Mouse (Mus musculus) ES-Bruce4 (cell line): ENCODE results near the gene Clca1. TPM values are rescaled to one million over a fixed set of nuclear protein-coding genes. Genes with fewer than 3 reads are reported as not detected.

Experiments
- H3K27ac ChIP-seq: 2 replicates; pipeline ENCODE4 v1.5.1; 2012; ENCODE audit warnings: low read length, inconsistent platforms; ENCODE audit not compliant: insufficient read depth
- H3K27me3 ChIP-seq: 2 replicates; pipeline ENCODE4 v1.6.1; 2012; ENCODE audit warnings: mild to moderate bottlenecking, low read length, inconsistent platforms; ENCODE audit not compliant: control insufficient read depth, poor library complexity, insufficient read depth, severe bottlenecking
- H3K36me3 ChIP-seq: 2 replicates; pipeline ENCODE4 v1.6.1; 2012; ENCODE audit warnings: inconsistent platforms, mild to moderate bottlenecking, low read length, moderate library complexity; ENCODE audit not compliant: control insufficient read depth, poor library complexity, insufficient read depth, severe bottlenecking
- H3K4me1 ChIP-seq: one replicate; pipeline ENCODE4 v1.8.1; 2011; ENCODE audit warnings: low read length; ENCODE audit not compliant: control insufficient read depth, insufficient read depth
- H3K4me3 ChIP-seq: 2 replicates; pipeline ENCODE4 v1.5.1; 2011; ENCODE audit warnings: low read depth, mild to moderate bottlenecking, low read length
- H3K9ac ChIP-seq: 2 replicates; pipeline ENCODE4 v1.6.1; 2012; ENCODE audit warnings: low read depth, mild to moderate bottlenecking, inconsistent platforms; ENCODE audit not compliant: poor library complexity, severe bottlenecking
- H3K9me3 ChIP-seq: replicated peaks from 2 replicates; pipeline ENCODE4 v1.6.1; 2012; ENCODE audit warnings: mild to moderate bottlenecking, low read length, inconsistent platforms; ENCODE audit not compliant: control insufficient read depth, poor library complexity, insufficient read depth, severe bottlenecking
- CTCF ChIP-seq: IDR thresholded peaks from one replicate; pipeline ENCODE4 v1.8.1; 2011; ENCODE audit warnings: low read depth, low read length
- EP300 ChIP-seq: IDR thresholded peaks from 2 replicates; pipeline ENCODE4 v1.6.1; 2011; ENCODE audit warnings: low read depth, low read length; ENCODE audit not compliant: insufficient read depth
- POLR2A ChIP-seq: IDR thresholded peaks from one replicate; pipeline ENCODE4 v1.8.1; 2011; ENCODE audit warnings: low read length; ENCODE audit not compliant: insufficient read depth
- polyA plus RNA-seq: library from polyadenylated mRNA; stranded (reverse); fragments of >200 nt; gene quantifications from 2 replicates; pipeline ENCODE4 v1.2.4, GENCODE M21; 2011; ENCODE audit warnings: low read depth; ENCODE audit not compliant: missing spikeins, insufficient read depth, insufficient read length

Gene Clca1
- polyA plus RNA-seq, 1 experiment: not detected

DNA sequence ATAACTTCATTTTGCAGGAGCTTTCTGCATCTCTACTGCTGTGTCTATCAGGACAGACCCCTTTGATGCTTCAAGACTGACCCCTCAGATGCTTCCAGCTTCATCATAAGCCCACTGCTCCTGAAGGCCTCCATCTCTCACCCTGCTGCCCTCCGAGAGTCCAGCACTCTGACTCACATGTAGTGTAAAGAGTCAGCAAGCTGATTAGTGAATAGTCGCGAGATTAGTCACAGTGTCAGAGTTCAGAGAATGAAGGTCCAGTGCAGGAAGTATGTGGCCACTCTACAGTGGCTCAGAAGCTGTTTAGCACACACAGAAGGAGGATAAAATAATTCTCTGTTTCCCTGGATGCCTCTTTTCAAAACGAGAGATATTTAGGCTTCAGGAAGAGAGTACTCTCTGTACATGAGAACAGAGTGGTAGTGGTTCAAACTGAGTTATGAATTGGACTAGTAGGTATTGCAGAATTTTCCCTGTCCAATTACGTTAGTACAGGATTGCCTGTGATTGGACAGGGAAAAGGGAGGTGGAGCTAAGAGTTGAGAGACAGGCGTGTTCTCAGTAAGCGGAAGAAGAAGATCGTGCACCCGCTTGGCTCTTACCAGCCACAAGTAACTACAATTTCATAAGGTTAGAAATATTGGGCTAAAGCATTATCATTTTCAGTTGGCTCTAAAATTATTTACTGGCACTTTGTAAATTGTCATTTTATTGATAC is 60.9 kb downstream of the Clca1 start:
- H3K4me1 ChIP-seq: no peaks in the 10 kb centered on the region
- no peak for TF ChIP-seq CTCF
- no peak for TF ChIP-seq EP300
- TF ChIP-seq POLR2A: no peak
- H3K9me3 ChIP-seq: no peaks in the 10 kb centered on the region
- no peak overlapping the region for H3K9ac ChIP-seq
- no peak overlapping the region for H3K4me3 ChIP-seq
- no peaks in the 10 kb centered on the region for H3K27me3 ChIP-seq
- no peaks in the 10 kb centered on the region for H3K36me3 ChIP-seq
- H3K27ac ChIP-seq: no peak overlapping the region

DNA sequence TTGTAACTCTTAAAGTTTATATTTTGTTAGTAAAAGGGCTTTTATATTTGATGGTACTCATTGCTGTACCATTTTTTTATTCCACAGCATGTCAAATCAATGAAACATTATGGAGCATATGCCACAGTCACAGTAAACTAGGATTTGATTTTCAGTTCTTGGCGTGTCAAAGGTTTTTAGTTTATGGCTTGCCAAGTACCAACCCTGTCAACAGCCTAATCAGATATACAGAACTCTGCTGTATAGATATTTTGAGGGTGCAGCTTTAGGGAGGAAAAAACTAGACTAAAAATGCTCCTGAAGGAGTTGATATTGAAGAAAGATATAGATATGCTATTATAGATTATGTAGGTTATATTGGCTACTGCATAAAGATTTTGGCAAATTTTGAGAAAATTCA is 62.8 kb downstream of the Clca1 start:
- H3K9me3 ChIP-seq: no peaks in the 10 kb centered on the region
- TF ChIP-seq CTCF (no peak), POLR2A (no peak), EP300 (no peak)

DNA sequence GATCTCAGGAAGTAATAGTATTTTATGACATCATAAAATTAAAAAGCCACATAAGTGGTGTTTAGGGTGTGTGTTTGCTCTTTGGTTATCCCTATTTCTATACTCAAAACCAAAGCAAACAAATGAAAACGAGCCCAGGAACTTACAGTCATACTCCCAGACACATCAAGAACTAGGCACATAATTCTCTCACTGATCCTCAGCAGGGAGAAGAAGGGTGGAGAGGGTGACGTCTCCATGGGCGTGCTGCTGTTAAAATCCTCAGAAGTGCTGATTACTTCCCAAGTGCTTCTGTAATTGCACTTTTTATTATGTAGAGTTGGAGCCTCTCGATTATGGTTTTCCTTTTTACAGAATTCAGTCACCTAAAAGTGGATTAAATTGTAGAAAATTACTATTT is 66.5 kb downstream of the Clca1 start:
- TF ChIP-seq CTCF (no peak), EP300 (no peak), POLR2A (no peak)
- peaks cover 5% of the 10 kb centered on the region for H3K9me3 ChIP-seq
- H3K27me3 ChIP-seq: no peaks in the 10 kb centered on the region
- H3K4me3 ChIP-seq: no peak overlapping the region
- H3K36me3 ChIP-seq: no peaks in the 10 kb centered on the region
- no peak overlapping the region for H3K9ac ChIP-seq
- no peak overlapping the region for H3K27ac ChIP-seq
- no peaks in the 10 kb centered on the region for H3K4me1 ChIP-seq

More for the DNA sequence above, 62.8 kb downstream of the Clca1 start:
- no peak overlapping the region for H3K27ac ChIP-seq
- H3K4me1 ChIP-seq: no peaks in the 10 kb centered on the region
- H3K27me3 ChIP-seq: no peaks in the 10 kb centered on the region
- H3K36me3 ChIP-seq: no peaks in the 10 kb centered on the region
- no peak overlapping the region for H3K4me3 ChIP-seq
- no peak overlapping the region for H3K9ac ChIP-seq

Other genes with a start within 250 kb of the Clca1 start
- 0.26 and 0.31 TPM in 2 replicates for gene Clca3a2, start 213.3 kb downstream of the Clca1 start, polyA plus RNA-seq
- gene Clca3b, start 183.4 kb downstream of the Clca1 start, polyA plus RNA-seq: 0.65 and 0.70 TPM in 2 replicates
- 0.87 and 1.5 TPM in 2 replicates for gene Clca4b, start 100.2 kb downstream of the Clca1 start, polyA plus RNA-seq
- not detected in 2 replicates for gene Clca4a, start 57.7 kb downstream of the Clca1 start, polyA plus RNA-seq
- not detected in 2 replicates for gene Clca2, start 66.7 kb upstream of the Clca1 start, polyA plus RNA-seq
- gene Odf2l, start 85.8 kb upstream of the Clca1 start, polyA plus RNA-seq: 58.9 and 61.3 TPM in 2 replicates